Mouse (Mus musculus) midbrain, embryonic 12.5 days (tissue): ENCODE results near the gene Traf3ip2. TPM values are rescaled to one million over a fixed set of nuclear protein-coding genes. Genes with fewer than 3 reads are reported as not detected.
A peak's percentile ranks its signal among the peaks of the same experiment; 100 is the strongest.

Source experiments
- ATAC-seq: fragments of 200-750 bp; cut with Nextera tagmentation; 2 replicates; pipeline ENCODE4 v1.8.0; 2017; ENCODE audit warnings: low read depth, moderate TSS enrichment, moderate library complexity; ENCODE audit not compliant: low FRiP score
- H3K27ac ChIP-seq: fragments of 300-500 bp; sonication (generic); replicated peaks from 2 replicates; pipeline ENCODE4 v1.5.1; 2016; ENCODE audit warnings: mild to moderate bottlenecking
- H3K27me3 ChIP-seq: fragments of 300-500 bp; sonication (generic); 2 replicates; pipeline ENCODE4 v1.6.1; 2016; ENCODE audit warnings: mild to moderate bottlenecking
- H3K36me3 ChIP-seq: fragments of 300-500 bp; sonication (generic); 2 replicates; pipeline ENCODE4 v1.6.1; 2016
- H3K4me1 ChIP-seq: fragments of 300-500 bp; sonication (generic); 2 replicates; pipeline ENCODE4 v1.6.1; 2016
- H3K4me2 ChIP-seq: fragments of 300-500 bp; sonication (generic); replicated peaks from 2 replicates; pipeline ENCODE4 v1.6.1; 2016; ENCODE audit warnings: mild to moderate bottlenecking, moderate library complexity
- H3K4me3 ChIP-seq: fragments of 300-500 bp; sonication (generic); 2 replicates; pipeline ENCODE4 v1.5.1; 2016; ENCODE audit warnings: mild to moderate bottlenecking
- H3K9ac ChIP-seq: fragments of 300-500 bp; sonication (generic); replicated peaks from 2 replicates; pipeline ENCODE4 v1.6.1; 2016; ENCODE audit warnings: mild to moderate bottlenecking, moderate library complexity
- H3K9me3 ChIP-seq: fragments of 300-500 bp; sonication (generic); 2 replicates; pipeline ENCODE4 v1.6.1; 2016; ENCODE audit warnings: mild to moderate bottlenecking
- WGBS: fragments of 180-500 bp; shearing (Covaris S2); methylation state at CpG from one replicate; pipeline ENCODE4 v1.1.7; 2016; 5-methylcytosine and 5-hydroxymethylcytosine counted together
- polyA plus RNA-seq: library from polyadenylated mRNA; unstranded; fragments of >200 nt; fragmentation: Nextera tagmentation; extraction: Ambion mirVana; gene quantifications from 2 replicates; pipeline ENCODE4 v1.2.1, GENCODE M21; 2016

Traf3ip2 gene
- polyA plus RNA-seq, 1 experiment from 2014 or later, result 6.1 TPM

DNA sequence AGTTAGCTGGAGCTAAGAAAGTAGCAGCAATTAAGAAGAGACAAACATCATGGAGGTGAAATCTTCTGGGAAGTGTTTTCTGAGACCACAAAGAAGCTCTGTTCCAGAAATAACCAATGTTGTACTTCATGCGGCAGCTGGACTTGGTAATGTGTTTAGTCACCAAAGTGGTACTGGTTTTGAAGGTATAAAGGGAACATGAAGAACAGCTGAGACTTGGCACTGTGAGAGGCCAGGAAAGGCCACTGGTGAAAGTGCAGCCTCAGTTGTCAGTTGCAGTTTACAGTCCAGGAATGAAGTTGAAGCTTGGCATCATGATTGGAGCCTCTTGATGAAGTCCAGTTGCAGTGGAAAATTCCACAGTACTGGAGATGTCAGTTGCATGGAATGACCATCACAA lies 6.3 kb upstream of the Traf3ip2 start:
- 94% methylated on average over 1 of the region's 1 CpGs for WGBS
- Histone ChIP-seq H3K36me3 (no peaks in the 10 kb centered on the region), H3K4me2 (no peak overlapping the region), H3K27ac (no peak overlapping the region), H3K27me3 (no peaks in the 10 kb centered on the region), H3K4me3 (no peak overlapping the region), H3K9ac (no peak overlapping the region), H3K9me3 (peaks cover 9% of the 10 kb centered on the region; the same call in 1 of the 2 replicates), H3K4me1 (no peaks in the 10 kb centered on the region)
- ATAC-seq, result no peak

GRCm38 (mm10) chr10:39611234-39611633 lies 1.5 kb upstream of the Traf3ip2 start:
- no peak for ATAC-seq
- H3K27me3 ChIP-seq, result 0 out of 2 replicates have a peak, but pooled peaks cover 9% of the 10 kb centered on the region

DNA sequence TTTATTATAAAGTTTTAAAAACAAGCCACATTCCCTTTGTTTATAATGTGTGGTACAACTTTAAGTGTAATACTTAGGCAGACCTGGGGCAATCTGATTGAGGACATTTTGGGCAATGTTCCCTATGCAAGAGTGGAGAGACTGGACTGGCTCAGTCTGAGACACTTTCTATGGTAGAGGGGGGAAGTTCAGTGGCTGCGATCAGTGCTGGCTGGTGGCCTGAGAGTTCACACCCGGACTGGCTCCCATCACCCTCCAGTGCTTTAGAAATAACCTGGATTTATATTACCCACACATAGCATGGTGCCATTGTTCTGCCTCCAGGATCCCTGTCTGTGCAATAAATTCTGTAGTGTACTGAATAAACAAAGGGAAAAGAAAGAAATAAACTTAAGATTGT lies 603 bp upstream of the Traf3ip2 start:
- WGBS, result 81% methylated on average over 2 of the region's 2 CpGs
- Histone ChIP-seq H3K4me1 (peaks cover 26% of the 10 kb centered on the region), H3K4me3 (no peak overlapping the region)

More at GRCm38 (mm10) chr10:39611234-39611633, 1.5 kb upstream of the Traf3ip2 start:
- Histone ChIP-seq H3K36me3 (no peaks in the 10 kb centered on the region), H3K9ac (no peak overlapping the region), H3K4me2 (no peak overlapping the region), H3K9me3 (0 out of 2 replicates have a peak, but pooled peaks cover 4% of the 10 kb centered on the region), H3K4me1 (peaks cover 26% of the 10 kb centered on the region), H3K27ac (no peak overlapping the region), H3K4me3 (no peak overlapping the region)
- WGBS, result 72% methylated on average over 3 of the region's 3 CpGs

DNA sequence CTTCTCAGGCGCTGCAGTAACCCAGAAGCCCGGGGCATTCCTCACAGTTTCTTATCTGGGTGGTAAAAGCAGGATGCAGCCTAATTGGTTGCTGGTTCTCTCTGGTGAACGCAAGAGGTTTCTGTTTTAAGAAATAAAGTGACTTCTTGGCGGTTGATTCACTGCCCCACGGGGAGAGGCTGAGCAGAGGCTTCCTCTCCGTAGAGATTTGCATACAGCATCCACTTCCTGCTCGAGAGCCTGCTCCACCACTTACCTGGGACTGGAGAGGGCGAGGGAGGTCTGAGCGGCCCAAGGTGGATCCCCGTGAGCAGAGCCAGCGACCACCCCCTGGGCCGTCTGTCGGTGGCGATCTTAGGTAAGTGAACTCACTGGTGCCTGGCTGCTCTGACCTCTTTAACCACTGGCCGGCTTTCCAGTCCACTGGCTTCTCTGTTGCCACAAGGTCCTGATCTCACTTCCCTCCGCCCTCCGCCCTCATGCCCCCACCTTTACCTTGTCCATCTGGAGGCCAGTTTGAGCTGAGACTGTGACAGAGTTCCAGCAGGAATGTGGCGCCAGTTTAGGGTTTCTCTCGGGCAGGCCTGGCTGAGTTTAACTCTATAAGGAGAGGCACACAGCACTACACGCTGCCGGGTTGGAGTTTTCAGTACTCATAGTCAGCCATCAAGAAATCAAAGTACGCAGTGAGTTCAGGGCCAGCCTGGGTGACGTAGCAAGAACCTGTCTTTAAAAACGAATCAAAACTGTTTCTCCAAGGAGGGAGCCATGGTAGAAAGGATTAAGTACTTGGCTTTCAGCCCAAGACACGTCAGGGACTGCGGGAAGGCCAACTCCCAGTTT lies 476 bp downstream of the Traf3ip2 start:
- H3K9me3 ChIP-seq, result no peaks in the 10 kb centered on the region
- WGBS, result 15% methylated on average over 26 of the region's 26 CpGs
- H3K9ac ChIP-seq, result peak overlapping the region; percentile 24
- peak overlapping the region; percentile 33 for H3K4me2 ChIP-seq
- ATAC-seq, result peak; percentile 48
- 0 out of 2 replicates have a peak overlapping the region, but pooled peaks have one; percentile 12 for H3K4me3 ChIP-seq
- H3K4me1 ChIP-seq, result peaks cover 26% of the 10 kb centered on the region
- no peaks in the 10 kb centered on the region for H3K36me3 ChIP-seq
- H3K27ac ChIP-seq, result no peak overlapping the region
- 0 out of 2 replicates have a peak, but pooled peaks cover 9% of the 10 kb centered on the region for H3K27me3 ChIP-seq

More for the DNA sequence above, 603 bp upstream of the Traf3ip2 start:
- H3K9ac ChIP-seq, result no peak overlapping the region
- no peaks in the 10 kb centered on the region for H3K36me3 ChIP-seq
- no peak overlapping the region for H3K27ac ChIP-seq
- H3K27me3 ChIP-seq, result 0 out of 2 replicates have a peak, but pooled peaks cover 9% of the 10 kb centered on the region
- no peaks in the 10 kb centered on the region for H3K9me3 ChIP-seq
- no peak for ATAC-seq
- H3K4me2 ChIP-seq, result no peak overlapping the region

DNA sequence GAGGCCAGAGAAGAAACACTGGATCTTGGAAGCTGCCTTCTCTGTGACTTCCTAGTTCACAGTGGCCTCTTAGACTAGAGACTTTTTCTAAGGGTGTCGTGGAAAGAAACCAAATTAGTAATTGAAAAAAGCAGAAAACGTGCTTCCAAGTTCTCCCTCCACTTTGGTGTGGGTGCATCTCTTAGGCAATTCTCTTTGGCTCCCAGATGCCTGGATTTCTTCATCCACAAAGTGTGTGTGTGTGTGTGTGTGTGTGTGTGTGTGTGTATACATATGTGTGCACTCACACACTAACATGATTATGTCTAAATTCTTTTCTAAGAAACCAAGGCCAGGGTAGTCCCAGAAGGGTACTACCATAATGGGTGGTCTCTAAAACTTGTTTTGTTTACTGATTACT lies 1.2 kb downstream of the Traf3ip2 start:
- Histone ChIP-seq H3K4me2 (peak overlapping the region; percentile 33; the same call in 1 of the 2 replicates), H3K9ac (peak overlapping the region; percentile 24), H3K36me3 (no peaks in the 10 kb centered on the region), H3K27me3 (0 out of 2 replicates have a peak, but pooled peaks cover 9% of the 10 kb centered on the region), H3K4me1 (peaks cover 30% of the 10 kb centered on the region), H3K27ac (no peak overlapping the region), H3K9me3 (no peaks in the 10 kb centered on the region), H3K4me3 (no peak overlapping the region)
- 40% methylated on average over 2 of the region's 2 CpGs for WGBS
- no peak for ATAC-seq

DNA sequence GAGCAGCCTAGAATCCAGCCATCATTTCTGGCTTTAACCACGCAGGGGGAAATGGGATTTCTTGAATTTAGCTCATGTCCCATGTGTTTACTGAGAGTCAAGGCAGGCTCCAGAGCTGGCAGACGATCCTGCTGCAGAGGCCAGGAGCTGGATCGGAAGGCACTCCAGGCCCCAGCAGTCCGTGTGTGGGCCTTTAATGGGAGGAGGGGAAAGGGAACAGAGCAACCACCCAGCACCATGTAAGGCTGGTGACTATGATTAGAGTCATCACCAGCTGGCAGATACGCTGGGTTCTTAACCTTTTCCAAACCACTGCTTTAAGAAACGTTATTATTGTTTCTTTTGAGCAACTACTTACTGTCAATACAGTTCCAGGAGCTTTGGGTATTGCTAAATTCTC lies 1.9 kb downstream of the Traf3ip2 start:
- no peak overlapping the region for H3K4me3 ChIP-seq
- no peak overlapping the region for H3K4me2 ChIP-seq
- ATAC-seq, result 0 out of 2 replicates have a peak, but pooled peaks have one; percentile 39

DNA sequence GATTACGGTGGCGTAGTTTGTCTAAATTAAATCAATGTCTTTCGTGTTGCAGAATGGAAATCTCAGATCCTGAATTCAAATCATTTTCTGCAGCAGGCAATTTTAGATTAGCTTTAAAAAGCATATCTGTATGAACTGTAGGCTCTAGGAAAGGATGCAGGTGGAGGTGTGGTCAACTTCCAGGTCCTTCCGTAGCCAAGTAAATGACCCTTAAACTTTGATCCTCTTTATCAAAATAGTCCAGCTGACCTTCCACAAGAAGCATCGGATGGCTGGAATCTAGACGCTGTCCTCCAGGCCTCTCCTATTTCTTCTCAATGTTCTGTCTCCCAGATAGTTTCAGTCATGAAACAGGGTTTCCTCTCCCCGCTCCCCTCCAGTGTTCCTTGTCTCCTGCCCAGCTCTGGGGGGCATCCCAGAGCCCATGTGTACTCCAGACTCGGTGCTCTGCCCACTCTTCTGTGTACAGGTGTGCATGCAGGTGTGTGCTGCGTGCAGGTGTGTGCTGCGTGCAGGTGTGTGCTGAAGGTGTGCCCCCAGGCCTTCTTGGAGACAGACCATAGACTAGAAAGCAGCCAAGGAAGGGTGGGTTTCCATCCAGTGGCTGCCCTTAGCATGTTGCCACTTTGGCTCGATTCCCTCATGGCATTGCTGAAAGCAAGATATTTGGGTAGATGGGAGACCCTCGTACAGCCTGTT lies 2.9 kb downstream of the Traf3ip2 start:
- Histone ChIP-seq H3K4me2 (no peak overlapping the region), H3K4me3 (no peak overlapping the region), H3K27me3 (0 out of 2 replicates have a peak, but pooled peaks cover 9% of the 10 kb centered on the region), H3K4me1 (peaks cover 30% of the 10 kb centered on the region), H3K9me3 (no peaks in the 10 kb centered on the region), H3K9ac (no peak overlapping the region), H3K36me3 (no peaks in the 10 kb centered on the region), H3K27ac (no peak overlapping the region)
- ATAC-seq, result no peak
- 84% methylated on average over 12 of the region's 12 CpGs for WGBS

More for the DNA sequence above, 1.9 kb downstream of the Traf3ip2 start:
- Histone ChIP-seq H3K27ac (no peak overlapping the region), H3K4me1 (peaks cover 30% of the 10 kb centered on the region), H3K9ac (no peak overlapping the region), H3K27me3 (0 out of 2 replicates have a peak, but pooled peaks cover 9% of the 10 kb centered on the region), H3K9me3 (no peaks in the 10 kb centered on the region), H3K36me3 (no peaks in the 10 kb centered on the region)
- WGBS, result 22% methylated on average over 6 of the region's 6 CpGs

DNA sequence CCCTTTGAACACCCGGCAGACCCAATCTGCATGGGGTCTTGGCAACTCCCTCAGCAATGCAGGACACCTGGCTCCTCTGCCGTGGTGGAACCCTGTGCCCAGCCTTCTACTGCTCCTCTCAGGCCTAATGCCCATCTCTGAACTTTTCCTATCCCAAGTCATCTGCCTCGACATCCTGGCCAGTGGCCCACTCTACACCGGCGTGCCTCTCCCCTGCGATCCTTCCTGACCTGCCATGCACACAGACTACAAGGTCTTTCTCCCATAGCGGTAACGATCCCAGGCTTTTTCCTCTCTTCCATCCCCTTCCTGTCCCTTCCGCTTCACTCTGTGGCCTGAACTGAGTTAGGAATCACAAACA lies 3.5 kb downstream of the Traf3ip2 start:
- WGBS, result 93% methylated on average over 9 of the region's 9 CpGs
- no peak overlapping the region for H3K4me2 ChIP-seq
- H3K27ac ChIP-seq, result no peak overlapping the region
- no peaks in the 10 kb centered on the region for H3K9me3 ChIP-seq
- no peak for ATAC-seq
- H3K36me3 ChIP-seq, result no peaks in the 10 kb centered on the region
- H3K27me3 ChIP-seq, result 0 out of 2 replicates have a peak, but pooled peaks cover 9% of the 10 kb centered on the region
- H3K4me3 ChIP-seq, result no peak overlapping the region
- no peak overlapping the region for H3K9ac ChIP-seq
- peaks cover 30% of the 10 kb centered on the region for H3K4me1 ChIP-seq

DNA sequence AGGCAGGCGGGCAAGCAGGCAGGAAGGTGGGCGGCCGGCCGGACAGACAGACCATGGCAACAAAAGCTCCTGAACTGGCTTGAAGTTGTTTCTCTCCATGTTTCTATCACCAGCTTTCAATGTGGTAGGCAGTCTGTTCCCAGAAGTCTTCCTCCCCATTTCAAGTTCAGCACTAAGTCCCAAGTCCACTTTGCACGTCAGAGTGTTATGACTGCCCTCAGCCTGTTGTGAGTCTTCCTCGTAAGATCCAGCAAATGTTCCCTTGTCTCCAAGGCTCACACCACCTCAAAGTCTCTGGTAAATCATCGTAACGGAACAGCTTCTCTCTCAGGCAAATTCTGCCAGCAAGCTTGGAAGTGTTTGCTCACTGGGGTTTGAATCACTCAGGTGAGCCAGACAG lies 3.9 kb downstream of the Traf3ip2 start:
- Histone ChIP-seq H3K27ac (no peak overlapping the region), H3K9me3 (no peaks in the 10 kb centered on the region), H3K4me2 (no peak overlapping the region), H3K27me3 (0 out of 2 replicates have a peak, but pooled peaks cover 9% of the 10 kb centered on the region), H3K4me3 (no peak overlapping the region), H3K9ac (no peak overlapping the region), H3K36me3 (peaks cover 3% of the 10 kb centered on the region; the same call in 1 of the 2 replicates), H3K4me1 (peaks cover 30% of the 10 kb centered on the region)
- WGBS, result 92% methylated on average over 8 of the region's 8 CpGs
- ATAC-seq, result no peak

DNA sequence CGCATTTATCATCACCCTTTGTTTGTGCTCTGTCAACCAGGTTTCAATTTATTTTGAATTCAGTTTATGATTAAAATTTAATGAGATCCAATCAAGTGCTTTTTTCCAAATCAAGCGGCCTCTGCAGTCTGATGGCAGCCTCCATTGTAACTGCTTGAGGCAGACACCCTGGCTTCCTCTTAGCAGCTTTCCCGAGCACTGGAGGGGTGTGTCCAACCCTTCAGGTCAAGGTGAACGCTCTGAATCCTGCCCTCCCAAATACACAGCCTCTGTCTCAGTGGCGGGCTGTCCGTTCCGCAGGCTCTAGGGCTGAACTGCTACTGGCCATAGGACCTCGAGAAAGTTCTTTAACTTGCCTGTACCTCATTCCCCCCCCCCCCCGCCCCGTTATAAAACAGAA lies 5.7 kb downstream of the Traf3ip2 start:
- H3K4me1 ChIP-seq, result peaks cover 23% of the 10 kb centered on the region
- 77% methylated on average over 9 of the region's 10 CpGs for WGBS
- H3K4me2 ChIP-seq, result no peak overlapping the region
- H3K9ac ChIP-seq, result no peak overlapping the region
- no peaks in the 10 kb centered on the region for H3K9me3 ChIP-seq
- 0 out of 2 replicates have a peak, but pooled peaks cover 9% of the 10 kb centered on the region for H3K27me3 ChIP-seq
- ATAC-seq, result no peak
- H3K36me3 ChIP-seq, result peaks cover 11% of the 10 kb centered on the region
- H3K27ac ChIP-seq, result no peak overlapping the region
- H3K4me3 ChIP-seq, result no peak overlapping the region

DNA sequence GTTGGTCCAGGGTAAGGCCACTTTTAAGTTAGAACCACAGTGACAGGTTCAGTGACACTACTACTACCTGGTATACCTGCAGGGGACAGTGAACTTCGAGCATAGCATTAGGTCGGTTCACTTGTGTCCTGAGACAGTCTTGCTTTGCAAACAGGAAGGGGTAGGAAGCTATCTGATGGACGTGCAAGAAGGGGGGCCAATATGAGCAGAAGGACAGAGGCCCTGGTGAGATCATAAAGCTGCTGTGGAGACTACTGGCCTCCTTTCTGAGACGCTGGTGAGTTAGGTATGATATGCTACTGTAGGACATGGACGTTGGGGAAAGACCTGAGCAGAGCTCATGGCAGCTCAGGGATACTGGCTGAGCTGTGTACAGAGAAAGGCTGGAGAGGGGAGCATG lies 7.9 kb downstream of the Traf3ip2 start:
- Histone ChIP-seq H3K4me1 (peaks cover 18% of the 10 kb centered on the region), H3K27ac (no peak overlapping the region), H3K27me3 (0 out of 2 replicates have a peak, but pooled peaks cover 3% of the 10 kb centered on the region), H3K36me3 (peaks cover 11% of the 10 kb centered on the region), H3K9me3 (no peaks in the 10 kb centered on the region), H3K4me2 (no peak overlapping the region), H3K4me3 (no peak overlapping the region), H3K9ac (no peak overlapping the region)
- no peak for ATAC-seq
- 91% methylated on average over 5 of the region's 5 CpGs for WGBS

DNA sequence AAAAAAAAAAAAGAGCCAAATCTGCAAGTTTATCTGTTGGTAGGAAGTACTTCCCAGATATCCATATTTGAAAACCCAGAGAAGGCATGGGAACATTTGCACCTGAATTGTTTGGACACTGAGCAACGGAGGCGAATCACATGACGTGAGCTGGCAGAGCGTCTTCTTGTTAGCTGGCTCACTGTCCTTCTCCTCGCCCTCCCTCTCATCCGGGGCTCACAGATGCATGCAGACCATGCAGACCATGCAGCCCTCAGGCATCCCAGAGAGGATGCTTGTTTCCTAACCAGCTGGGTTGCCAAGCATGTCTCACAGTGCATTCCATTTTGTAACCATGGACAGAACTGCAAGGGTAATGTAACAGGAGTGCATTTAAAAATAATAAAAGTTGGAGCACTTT lies 11.1 kb downstream of the Traf3ip2 start:
- no peak for ATAC-seq

More for the DNA sequence above, 11.1 kb downstream of the Traf3ip2 start:
- Histone ChIP-seq H3K27me3 (no peaks in the 10 kb centered on the region), H3K4me1 (peaks cover 16% of the 10 kb centered on the region), H3K9ac (no peak overlapping the region), H3K36me3 (peaks cover 11% of the 10 kb centered on the region), H3K4me3 (no peak overlapping the region), H3K9me3 (no peaks in the 10 kb centered on the region), H3K27ac (no peak overlapping the region), H3K4me2 (no peak overlapping the region)
- WGBS, result 81% methylated on average over 6 of the region's 6 CpGs
